Mouse (Mus musculus): ENCODE data around the gene Ankrd66. TPM values are rescaled to one million over a fixed set of nuclear protein-coding genes. Genes with fewer than 3 reads are reported as not detected.

Ankrd66 gene
- polyA plus RNA-seq, 2 experiments = 0.14 to 0.18 TPM

DNA sequence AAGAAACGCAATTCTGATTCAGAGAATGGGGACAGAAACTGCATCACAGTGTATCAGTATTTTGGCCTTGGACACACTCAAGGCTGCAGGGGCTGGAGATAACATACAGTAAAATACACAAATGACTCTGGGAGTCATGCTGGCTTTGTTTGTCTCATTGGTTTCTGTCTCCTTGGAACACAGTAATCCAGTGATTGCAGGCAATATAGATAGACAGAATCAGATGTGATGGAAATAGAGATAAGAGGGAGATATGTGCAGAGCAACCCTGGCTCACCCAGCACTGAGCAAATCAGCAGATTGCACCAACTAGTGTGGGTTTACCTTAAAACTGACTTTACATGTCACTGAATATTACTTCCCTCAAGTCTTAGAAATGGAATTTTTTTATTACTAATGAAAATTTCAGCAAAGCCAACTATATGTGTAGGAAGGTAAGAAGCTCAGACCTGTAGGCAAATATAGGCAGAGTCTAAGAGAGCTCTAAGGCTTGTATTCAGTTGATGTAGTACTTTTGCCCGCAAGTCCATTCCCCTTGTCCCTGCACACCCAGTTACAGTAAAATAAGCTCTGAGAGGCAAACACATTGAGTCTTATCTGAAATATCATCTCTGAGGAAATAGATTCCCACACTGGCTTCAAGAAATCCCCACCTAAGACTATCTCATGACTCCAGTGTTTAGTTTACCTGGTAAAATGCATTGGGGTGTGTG lies 54.8 kb downstream of the Ankrd66 start:
- Histone ChIP-seq H3K9ac (ENCODE audit: low read depth, low read length, severe bottlenecking) (no peak overlapping the region), H3K4me1 (ENCODE audit: control insufficient read depth, insufficient read depth, low read length) (no peaks in the 10 kb centered on the region), H3K27me3 (ENCODE audit: control insufficient read depth, insufficient read depth, low read length) (no peaks in the 10 kb centered on the region), H3K4me3 (replicated peaks; ENCODE audit: low read length) (no peak overlapping the region), H3K27ac (replicated peaks; ENCODE audit: low read depth, low read length) (no peak overlapping the region), H3K36me3 (ENCODE audit: control insufficient read depth, insufficient read depth, low read length) (no peaks in the 10 kb centered on the region), H3K9me3 (ENCODE audit: control insufficient read depth, low read length) (no peaks in the 10 kb centered on the region), H3K4me2 (replicated peaks; ENCODE audit: low read depth, low read length, severe bottlenecking) (no peak overlapping the region)
- WGBS = 90% methylated on average over 2 of the region's 2 CpGs
- DNase-seq (ENCODE audit: low spot score) = no peak
- no peak for TF ChIP-seq POLR2A (IDR thresholded peaks at IDR 0.05; ENCODE audit: borderline replicate concordance, extremely low read depth, insufficient read depth, insufficient read length)
- ATAC-seq (ENCODE audit: low FRiP score, low read depth) = no peak

DNA sequence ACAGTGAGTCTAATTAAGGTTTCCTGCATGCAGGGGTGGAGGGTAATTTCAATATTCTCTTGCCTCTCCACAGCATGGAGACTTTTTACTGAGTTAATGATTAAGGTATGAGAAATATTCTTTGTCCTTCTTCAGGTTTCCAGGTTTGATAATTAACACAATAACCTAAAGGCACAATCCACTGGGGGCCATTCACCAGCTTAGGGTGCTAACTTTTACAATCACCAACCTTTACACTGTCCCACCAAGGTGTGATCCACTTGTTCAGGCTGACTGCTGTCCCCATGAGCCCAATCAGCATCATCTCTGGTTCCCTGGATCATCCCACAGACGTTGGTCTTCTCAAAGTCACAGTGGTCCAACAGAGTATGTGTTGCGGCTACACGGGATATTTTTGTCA lies 57.5 kb downstream of the Ankrd66 start:
- no peak for TF ChIP-seq POLR2A (IDR thresholded peaks at IDR 0.05; ENCODE audit: borderline replicate concordance, extremely low read depth, insufficient read depth, insufficient read length)
- Histone ChIP-seq H3K9ac (ENCODE audit: low read depth, low read length, severe bottlenecking) (no peak overlapping the region), H3K4me1 (ENCODE audit: control insufficient read depth, insufficient read depth, low read length) (no peaks in the 10 kb centered on the region), H3K36me3 (ENCODE audit: control insufficient read depth, insufficient read depth, low read length) (no peaks in the 10 kb centered on the region), H3K9me3 (ENCODE audit: control insufficient read depth, low read length) (no peaks in the 10 kb centered on the region), H3K4me3 (replicated peaks; ENCODE audit: low read length) (no peak overlapping the region), H3K27me3 (ENCODE audit: control insufficient read depth, insufficient read depth, low read length) (no peaks in the 10 kb centered on the region), H3K4me2 (replicated peaks; ENCODE audit: low read depth, low read length, severe bottlenecking) (no peak overlapping the region), H3K27ac (replicated peaks; ENCODE audit: low read depth, low read length) (no peak overlapping the region)
- WGBS = 78% methylated on average over 3 of the region's 3 CpGs
- DNase-seq (ENCODE audit: low spot score) = no peak
- ATAC-seq (ENCODE audit: low FRiP score, low read depth) = no peak

Other genes with a start within 250 kb of the Ankrd66 start
- 11.9 and 13.3 TPM in 2 replicates for gene Adgrf5, start 183.2 kb downstream of the Ankrd66 start, polyA plus RNA-seq (2012; rRNA removed)
- 7.7 and 9.8 TPM in 2 replicates for gene Adgrf5, start 183.2 kb downstream of the Ankrd66 start, polyA plus RNA-seq (2014; fragmentation: Nextera tagmentation; extraction: Ambion mirVana)
- gene Mep1a, start 40.8 kb downstream of the Ankrd66 start, polyA plus RNA-seq (2012; rRNA removed) = 0.13 and 0.21 TPM in 2 replicates
- gene Mep1a, start 40.8 kb downstream of the Ankrd66 start, polyA plus RNA-seq (2014; fragmentation: Nextera tagmentation; extraction: Ambion mirVana) = 0.08 TPM in 1 of 2 replicates, not detected in the other
- 4.2 and 5.5 TPM in 2 replicates for gene Pla2g7, start 24.5 kb upstream of the Ankrd66 start, polyA plus RNA-seq (2012; rRNA removed)
- 9.3 and 11.3 TPM in 2 replicates for gene Pla2g7, start 24.5 kb upstream of the Ankrd66 start, polyA plus RNA-seq (2014; fragmentation: Nextera tagmentation; extraction: Ambion mirVana)
- gene Tdrd6, start 86.7 kb upstream of the Ankrd66 start, polyA plus RNA-seq (2012; rRNA removed) = 0.12 and 0.59 TPM in 2 replicates
- not detected in 2 replicates for gene Tdrd6, start 86.7 kb upstream of the Ankrd66 start, polyA plus RNA-seq (2014; fragmentation: Nextera tagmentation; extraction: Ambion mirVana)
- gene Slc25a27, start 123.6 kb upstream of the Ankrd66 start, polyA plus RNA-seq (2012; rRNA removed) = 28.1 and 28.6 TPM in 2 replicates
- 21.4 and 25.9 TPM in 2 replicates for gene Slc25a27, start 123.6 kb upstream of the Ankrd66 start, polyA plus RNA-seq (2014; fragmentation: Nextera tagmentation; extraction: Ambion mirVana)
- gene Cyp39a1, start 123.8 kb upstream of the Ankrd66 start, polyA plus RNA-seq (2012; rRNA removed) = 6.0 and 7.0 TPM in 2 replicates
- 20.0 and 21.6 TPM in 2 replicates for gene Cyp39a1, start 123.8 kb upstream of the Ankrd66 start, polyA plus RNA-seq (2014; fragmentation: Nextera tagmentation; extraction: Ambion mirVana)

Measured in limb, embryonic 14.5 days (tissue).